Mouse (Mus musculus) MEL (cell line): Measurements from ENCODE around the gene Mpzl1. TPM values are rescaled to one million over a fixed set of nuclear protein-coding genes. Genes with fewer than 3 reads are reported as not detected.

Experiments
- DNase-seq: peaks from one replicate; pipeline ENCODE4 v3.0.0; 2011; ENCODE audit warnings: low read depth, low spot score
- H3K27ac ChIP-seq: 2 replicates; pipeline ENCODE4 v1.5.1; 2012; ENCODE audit warnings: low read depth, mild to moderate bottlenecking, control low read depth, low read length, moderate library complexity; ENCODE audit not compliant: control insufficient read depth
- H3K27me3 ChIP-seq, 2 experiments: fragments of 150-350 bp in 1 of 2; sonication (generic) in 1 of 2; 2 replicates each; pipeline ENCODE4 v1.6.1; 2012; ENCODE audit warnings: low read length in 2 of 2, mild to moderate bottlenecking in 2 of 2, improper control_type of control experiment in 1 of 2, moderate library complexity in 1 of 2; ENCODE audit not compliant: insufficient read depth in 2 of 2, control insufficient read depth in 1 of 2
- H3K36me3 ChIP-seq, 2 experiments: 2 replicates each; pipeline ENCODE4 v1.6.1; 2012 to 2014; ENCODE audit warnings: low read length in 2 of 2, improper control_type of control experiment in 1 of 2, inconsistent platforms in 1 of 2, mild to moderate bottlenecking in 1 of 2; ENCODE audit not compliant: insufficient read depth in 2 of 2, control insufficient read depth in 1 of 2
- H3K4me1 ChIP-seq, 2 experiments: fragments of 150-350 bp in 1 of 2; sonication (generic) in 1 of 2; 2 replicates each; pipeline ENCODE4 v1.6.1; 2012; ENCODE audit warnings: low read length in 2 of 2, improper control_type of control experiment in 1 of 2, mild to moderate bottlenecking in 1 of 2; ENCODE audit not compliant: insufficient read depth in 2 of 2, control insufficient read depth in 1 of 2
- H3K4me3 ChIP-seq, 2 experiments: fragments of 150-350 bp in 1 of 2; sonication (generic) in 1 of 2; 2 replicates each; pipeline ENCODE4 v1.5.1; 2012; ENCODE audit warnings: low read depth in 2 of 2, low read length in 2 of 2, mild to moderate bottlenecking in 2 of 2, moderate library complexity in 2 of 2, control low read depth in 1 of 2, improper control_type of control experiment in 1 of 2; ENCODE audit not compliant: control insufficient read depth in 1 of 2, insufficient read depth in 1 of 2
- H3K79me2 ChIP-seq: 2 replicates; pipeline ENCODE4 v1.6.1; 2012; ENCODE audit warnings: mild to moderate bottlenecking, low read length, moderate library complexity; ENCODE audit not compliant: control insufficient read depth, poor library complexity, insufficient read depth
- H3K9ac ChIP-seq: 2 replicates; pipeline ENCODE4 v1.6.1; 2012; ENCODE audit warnings: low read depth, mild to moderate bottlenecking, control low read depth, low read length, moderate library complexity; ENCODE audit not compliant: control insufficient read depth, poor library complexity, severe bottlenecking
- H3K9me3 ChIP-seq: fragments of 150-350 bp; sonication (generic); replicated peaks from 2 replicates; pipeline ENCODE4 v1.6.1; 2012; ENCODE audit warnings: mild to moderate bottlenecking, low read length, improper control_type of control experiment, moderate library complexity; ENCODE audit not compliant: insufficient read depth
- CHD2 ChIP-seq: IDR thresholded peaks from 2 replicates; pipeline ENCODE4 v1.6.1; 2011; ENCODE audit warnings: low read length, improper control_type of control experiment
- CTCF ChIP-seq, 3 experiments: IDR thresholded peaks in 2 of 3; conservative IDR thresholded peaks in 1 of 3; 2 replicates each; pipeline ENCODE4 v1.5.1; 2011 to 2012; ENCODE audit warnings: low read length in 3 of 3, low read depth in 2 of 3, mild to moderate bottlenecking in 2 of 3, improper control_type of control experiment in 1 of 3, inconsistent platforms in 1 of 3, mixed read lengths in 1 of 3, moderate library complexity in 1 of 3; ENCODE audit not compliant: control insufficient read depth in 1 of 3, insufficient read depth in 1 of 3, poor library complexity in 1 of 3, severe bottlenecking in 1 of 3
- E2F4 ChIP-seq: IDR thresholded peaks from 2 replicates; pipeline ENCODE4 v1.6.1; 2011; ENCODE audit warnings: low read depth, low read length, improper control_type of control experiment, borderline replicate concordance
- GABPA ChIP-seq: IDR thresholded peaks from 2 replicates; pipeline ENCODE4 v1.6.1; 2012; ENCODE audit warnings: low read depth, mild to moderate bottlenecking, inconsistent platforms, low read length, improper control_type of control experiment, moderate library complexity
- KAT2A ChIP-seq: conservative IDR thresholded peaks from 2 replicates; pipeline ENCODE4 v1.6.1; 2012; ENCODE audit warnings: low read depth, low read length, improper control_type of control experiment, inconsistent platforms
- MAFK ChIP-seq: IDR thresholded peaks from 2 replicates; pipeline ENCODE4 v1.6.1; 2011; ENCODE audit warnings: low read depth, mild to moderate bottlenecking, low read length, improper control_type of control experiment, borderline replicate concordance
- MAX ChIP-seq: IDR thresholded peaks from 2 replicates; pipeline ENCODE4 v1.6.1; 2011; ENCODE audit warnings: low read length, improper control_type of control experiment
- MAZ ChIP-seq: IDR thresholded peaks from 2 replicates; pipeline ENCODE4 v1.6.1; 2012; ENCODE audit warnings: low read depth, mild to moderate bottlenecking, inconsistent platforms, low read length, improper control_type of control experiment
- MEF2A ChIP-seq: IDR thresholded peaks from 2 replicates; pipeline ENCODE4 v1.6.1; 2014; ENCODE audit warnings: low read depth, mild to moderate bottlenecking, inconsistent platforms, low read length, improper control_type of control experiment; ENCODE audit not compliant: poor library complexity, insufficient replicate concordance, severe bottlenecking; ENCODE audit errors: extremely low read depth
- NELFE ChIP-seq: IDR thresholded peaks from 2 replicates; pipeline ENCODE4 v1.6.1; 2011; ENCODE audit warnings: low read depth, low read length, improper control_type of control experiment
- RAD21 ChIP-seq: IDR thresholded peaks from 2 replicates; pipeline ENCODE4 v1.6.1; 2011; ENCODE audit warnings: mild to moderate bottlenecking, low read depth, low read length, improper control_type of control experiment
- RCOR1 ChIP-seq: IDR thresholded peaks from 2 replicates; pipeline ENCODE4 v1.6.1; 2012; ENCODE audit warnings: low read depth, mild to moderate bottlenecking, inconsistent platforms, low read length, improper control_type of control experiment
- SIN3A ChIP-seq: IDR thresholded peaks from 2 replicates; pipeline ENCODE4 v1.6.1; 2012; ENCODE audit warnings: low read length, improper control_type of control experiment, inconsistent platforms
- SMC3 ChIP-seq: IDR thresholded peaks from 2 replicates; pipeline ENCODE4 v1.6.1; 2011; ENCODE audit warnings: low read depth, low read length, improper control_type of control experiment
- UBTF ChIP-seq: IDR thresholded peaks from 2 replicates; pipeline ENCODE4 v1.6.1; 2012; ENCODE audit warnings: low read depth, mild to moderate bottlenecking, inconsistent platforms, low read length, improper control_type of control experiment, moderate library complexity, borderline replicate concordance; ENCODE audit not compliant: insufficient read depth
- ZC3H11A ChIP-seq: IDR thresholded peaks from 2 replicates; pipeline ENCODE4 v1.6.1; 2012; ENCODE audit warnings: low read depth, mild to moderate bottlenecking, inconsistent platforms, low read length, improper control_type of control experiment
- ZKSCAN1 ChIP-seq: IDR thresholded peaks from 2 replicates; pipeline ENCODE4 v1.6.1; 2012; ENCODE audit warnings: low read depth, mild to moderate bottlenecking, inconsistent platforms, low read length, improper control_type of control experiment, moderate library complexity
- polyA plus RNA-seq, 2 experiments: library from polyadenylated mRNA; stranded (reverse) in 1 of 2; unstranded in 1 of 2; fragments of >175 nt in 1 of 2; fragments of >200 nt in 1 of 2; gene quantifications; 2 replicates each; pipeline versions ENCODE4 v1.2.1 to v1.2.4; 2012; ENCODE audit warnings: low replicate concordance in 2 of 2, low read depth in 1 of 2; ENCODE audit not compliant: insufficient read length in 2 of 2, insufficient read depth in 1 of 2, missing spikeins in 1 of 2
- total RNA-seq: library from RNA; depleted of rRNA; stranded (reverse); fragments of 300-350 nt; gene quantifications from 2 replicates; pipeline ENCODE4 v1.2.3, GENCODE M21; 2012

Mpzl1 gene
- total and polyA plus RNA-seq, 3 experiments = 3.2 to 19.8 TPM; not detected in 1

DNA sequence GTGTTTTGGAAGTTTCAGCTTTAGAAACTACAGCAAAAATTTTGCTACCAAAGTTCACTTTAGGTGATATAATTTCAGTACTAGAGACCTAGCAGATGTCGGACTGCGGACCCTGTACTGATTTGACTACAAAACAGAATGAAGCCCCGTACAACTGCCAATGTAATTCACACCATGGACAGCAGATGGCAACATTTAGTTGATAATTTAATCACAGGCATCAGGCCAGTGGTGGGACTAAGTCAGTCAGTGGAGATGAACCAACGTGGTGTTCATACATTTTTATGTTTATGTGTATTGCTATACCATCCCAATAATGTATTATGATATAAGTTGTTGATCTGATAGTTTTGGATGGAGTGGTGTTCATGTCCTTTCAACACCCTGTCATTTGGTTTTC is 26.4 kb upstream of the Mpzl1 start:
- Histone ChIP-seq H3K27me3 (no peaks in the 10 kb centered on the region), H3K9me3 (no peaks in the 10 kb centered on the region), H3K4me1 (no peaks in the 10 kb centered on the region), H3K36me3 (no peaks in the 10 kb centered on the region), H3K79me2 (no peaks in the 10 kb centered on the region), H3K4me3 (no peak overlapping the region), H3K9ac (no peak overlapping the region), H3K27ac (no peak overlapping the region)
- DNase-seq = peak; percentile 69
- TF ChIP-seq ZC3H11A = peak; percentile 70
- no peak for TF ChIP-seq GABPA
- TF ChIP-seq NELFE = no peak
- no peak for TF ChIP-seq ZKSCAN1
- no peak for TF ChIP-seq MAFK
- no peak for TF ChIP-seq MAZ
- TF ChIP-seq RAD21 = peak; percentile 82
- peak; percentile 39 to 76 (median 75); a peak in 5 of 6 replicates for TF ChIP-seq CTCF (IDR thresholded peaks at IDR 0.05 in 2 of 3, conservative IDR thresholded peaks at IDR 0.05 in 1 of 3; ENCODE audit: control insufficient read depth in 1 of 3, insufficient read depth in 1 of 3, low read depth in 2 of 3, low read length in 3 of 3, poor library complexity in 1 of 3, severe bottlenecking in 1 of 3)
- no peak for TF ChIP-seq UBTF
- TF ChIP-seq SMC3 = peak; percentile 88
- TF ChIP-seq SIN3A = no peak
- TF ChIP-seq, all 39 proteins: peak for 4

- peak; percentile 87 for DNase-seq
- no peaks in the 10 kb centered on the region for H3K4me1 ChIP-seq
- no peaks in the 10 kb centered on the region for H3K27me3 ChIP-seq
- TF ChIP-seq MAX (no peak), ZC3H11A (peak; percentile 50), CTCF (IDR thresholded peaks at IDR 0.05 in 2 of 3, conservative IDR thresholded peaks at IDR 0.05 in 1 of 3; ENCODE audit: control insufficient read depth in 1 of 3, insufficient read depth in 1 of 3, low read depth in 2 of 3, low read length in 3 of 3, poor library complexity in 1 of 3, severe bottlenecking in 1 of 3) (peak; percentile 78 to 91 (median 89)), RCOR1 (no peak), SIN3A (no peak), CHD2 (no peak), SMC3 (peak; percentile 79), E2F4 (no peak), GABPA (no peak), MEF2A (no peak), RAD21 (peak; percentile 88), KAT2A (no peak)
- H3K9ac ChIP-seq = no peak overlapping the region
- no peak overlapping the region for H3K4me3 ChIP-seq
- no peak overlapping the region for H3K27ac ChIP-seq
- no peaks in the 10 kb centered on the region for H3K36me3 ChIP-seq
- no peaks in the 10 kb centered on the region for H3K9me3 ChIP-seq
- H3K79me2 ChIP-seq = no peaks in the 10 kb centered on the region
These were observed 24.3 kb upstream of the Mpzl1 start for GRCm38 (mm10) chr1:165658602-165659001.
